Mouse (Mus musculus): ENCODE data around the gene 3110082I17Rik. TPM values are rescaled to one million over a fixed set of nuclear protein-coding genes. Genes with fewer than 3 reads are reported as not detected.

The 3110082I17Rik gene
- total RNA-seq, 4 experiments from 2014 or later = 13.7 to 22.1 (median 17.1) TPM

Small RNA genes lying within 50 kb of the gene (microRNA-seq; reads per million reads assigned to microRNA genes)
- 91.6 to 295 reads per million in 2 experiments for gene Mir339

Other genes starting within 250 kb of the 3110082I17Rik start
- 10 to 100 TPM; 47.8 to 56.9 (median 50.8) TPM for gene Get4, start 208.2 kb downstream of the 3110082I17Rik start, total RNA-seq (2022)
- gene Adap1, start 134.9 kb downstream of the 3110082I17Rik start, total RNA-seq (2022) = 100 to 1,000 TPM; 148 to 186 (median 164) TPM
- 10 to 100 TPM; 59.0 to 75.5 (median 67.5) TPM for gene Cox19, start 109.1 kb downstream of the 3110082I17Rik start, total RNA-seq (2022)
- gene Cyp2w1, start 107.9 kb downstream of the 3110082I17Rik start, total RNA-seq (2022) = not detected
- gene Gpr146, start 82.8 kb downstream of the 3110082I17Rik start, total RNA-seq (2022) = 10 to 100 TPM; 12.2 to 14.8 (median 13.2) TPM
- 1 to 10 TPM in 2 of 4 experiments, under 1 TPM in 2; 0.54 to 1.2 (median 0.83) TPM for gene C130050O18Rik, start 55.2 kb downstream of the 3110082I17Rik start, total RNA-seq (2022)
- gene Gper1, start 37.4 kb downstream of the 3110082I17Rik start, total RNA-seq (2022) = 1 to 10 TPM; 3.4 to 5.1 (median 4.2) TPM
- 10 to 100 TPM; 53.9 to 60.2 (median 54.8) TPM for gene Zfand2a, start 24.0 kb upstream of the 3110082I17Rik start, total RNA-seq (2022)
- gene Uncx, start 83.0 kb upstream of the 3110082I17Rik start, total RNA-seq (2022) = not detected

All from layer of hippocampus, adult 8-10 months (tissue).